Mouse (Mus musculus) embryonic facial prominence, embryonic 14.5 days (tissue): Measurements from ENCODE around the gene Ramp2. TPM values are rescaled to one million over a fixed set of nuclear protein-coding genes. Genes with fewer than 3 reads are reported as not detected.

Source experiments
- ATAC-seq: fragments of 200-750 bp; cut with Nextera tagmentation; 2 replicates; pipeline ENCODE4 v1.8.0; 2017; ENCODE audit warnings: low read depth, moderate number of reproducible peaks, moderate TSS enrichment
- DNase-seq: peaks from one replicate; pipeline ENCODE4 v3.0.0-alpha.2; 2015; ENCODE audit warnings: low spot score
- H3K27ac ChIP-seq: fragments of 300-500 bp; sonication (generic); replicated peaks from 2 replicates; pipeline ENCODE4 v1.5.1; 2014; ENCODE audit warnings: low read depth, mild to moderate bottlenecking, low read length, moderate library complexity
- H3K27me3 ChIP-seq: fragments of 300-500 bp; sonication (generic); replicated peaks from 2 replicates; pipeline ENCODE4 v1.6.1; 2014; ENCODE audit warnings: low read length; ENCODE audit not compliant: control insufficient read depth, insufficient read depth
- H3K36me3 ChIP-seq: fragments of 300-500 bp; sonication (generic); 2 replicates; pipeline ENCODE4 v1.6.1; 2014; ENCODE audit warnings: low read length, mixed read lengths; ENCODE audit not compliant: control insufficient read depth, insufficient read depth
- H3K4me1 ChIP-seq: fragments of 300-500 bp; sonication (generic); 2 replicates; pipeline ENCODE4 v1.6.1; 2014; ENCODE audit warnings: antibody characterized with exemption, low read length; ENCODE audit not compliant: control insufficient read depth, insufficient read depth
- H3K4me2 ChIP-seq: fragments of 300-500 bp; sonication (generic); 2 replicates; pipeline ENCODE4 v1.6.1; 2014; ENCODE audit warnings: low read depth, mild to moderate bottlenecking, low read length, moderate library complexity, mixed read lengths
- H3K4me3 ChIP-seq: fragments of 300-500 bp; sonication (generic); 2 replicates; pipeline ENCODE4 v1.5.1; 2014; ENCODE audit warnings: low read depth, mild to moderate bottlenecking, low read length
- H3K9ac ChIP-seq: fragments of 300-500 bp; sonication (generic); 2 replicates; pipeline ENCODE4 v1.6.1; 2014; ENCODE audit warnings: low read depth, mild to moderate bottlenecking, low read length, moderate library complexity, mixed read lengths
- H3K9me3 ChIP-seq: fragments of 300-500 bp; sonication (generic); 2 replicates; pipeline ENCODE4 v1.6.1; 2016; ENCODE audit warnings: low read length; ENCODE audit not compliant: control insufficient read depth
- WGBS: fragments of 180-500 bp; shearing (Covaris S2); extraction: QIAGEN DNeasy Blood & Tissue Kit; methylation state at CpG from one replicate; pipeline ENCODE4 v1.1.7; 2014; 5-methylcytosine and 5-hydroxymethylcytosine counted together
- polyA plus RNA-seq: library from polyadenylated mRNA; unstranded; fragments of >200 nt; fragmentation: Nextera tagmentation; extraction: Ambion mirVana; gene quantifications from 2 replicates; pipeline ENCODE4 v1.2.1, GENCODE M21; 2014

Ramp2 gene
- polyA plus RNA-seq, 1 experiment from 2014 or later: 154 TPM

GRCm38 (mm10) chr11:101280837-101281236 lies 35.0 kb downstream of the Ramp2 start:
- H3K27me3 ChIP-seq: peaks cover 5% of the 10 kb centered on the region; the same call in 1 of the 2 replicates
- ATAC-seq (no peak), DNase-seq (no peak)
- 44% methylated on average over 7 of the region's 7 CpGs for WGBS
- H3K9ac ChIP-seq: no peak overlapping the region
- no peaks in the 10 kb centered on the region for H3K9me3 ChIP-seq
- H3K4me3 ChIP-seq: no peak overlapping the region
- H3K27ac ChIP-seq: no peak overlapping the region
- H3K4me1 ChIP-seq: peaks cover 14% of the 10 kb centered on the region
- no peak overlapping the region for H3K4me2 ChIP-seq
- peaks cover 6% of the 10 kb centered on the region; the same call in 1 of the 2 replicates for H3K36me3 ChIP-seq

GRCm38 (mm10) chr11:101282896-101283295 lies 37.1 kb downstream of the Ramp2 start:
- Histone ChIP-seq H3K36me3 (peaks cover 9% of the 10 kb centered on the region; the same call in 1 of the 2 replicates), H3K4me1 (peaks cover 3% of the 10 kb centered on the region), H3K9ac (no peak overlapping the region), H3K27ac (no peak overlapping the region), H3K4me2 (no peak overlapping the region), H3K9me3 (no peaks in the 10 kb centered on the region), H3K4me3 (no peak overlapping the region), H3K27me3 (peaks cover 5% of the 10 kb centered on the region; the same call in 1 of the 2 replicates)
- 45% methylated on average over 5 of the region's 5 CpGs for WGBS
- DNase-seq (no peak), ATAC-seq (no peak)

GRCm38 (mm10) chr11:101283805-101284204 lies 38.0 kb downstream of the Ramp2 start:
- H3K9ac ChIP-seq: no peak overlapping the region
- peaks cover 18% of the 10 kb centered on the region for H3K36me3 ChIP-seq
- H3K27ac ChIP-seq: no peak overlapping the region
- ATAC-seq (no peak), DNase-seq (no peak)
- H3K9me3 ChIP-seq: no peaks in the 10 kb centered on the region
- 61% methylated on average over 4 of the region's 4 CpGs for WGBS
- H3K4me1 ChIP-seq: no peaks in the 10 kb centered on the region
- peaks cover 5% of the 10 kb centered on the region; the same call in 1 of the 2 replicates for H3K27me3 ChIP-seq
- no peak overlapping the region for H3K4me2 ChIP-seq
- H3K4me3 ChIP-seq: no peak overlapping the region

- Histone ChIP-seq H3K4me3 (no peak overlapping the region), H3K36me3 (peaks cover 50% of the 10 kb centered on the region), H3K9me3 (no peaks in the 10 kb centered on the region), H3K27me3 (no peaks in the 10 kb centered on the region), H3K4me2 (no peak overlapping the region), H3K4me1 (no peaks in the 10 kb centered on the region), H3K27ac (no peak overlapping the region), H3K9ac (no peak overlapping the region)
- DNase-seq: no peak
- WGBS: 84% methylated on average over 9 of the region's 9 CpGs
- no peak for ATAC-seq
Observed at GRCm38 (mm10) chr11:101287306-101287705, 41.5 kb downstream of the Ramp2 start.

GRCm38 (mm10) chr11:101291231-101291630 lies 45.4 kb downstream of the Ramp2 start:
- Histone ChIP-seq H3K27me3 (no peaks in the 10 kb centered on the region), H3K9me3 (no peaks in the 10 kb centered on the region), H3K4me1 (no peaks in the 10 kb centered on the region), H3K36me3 (peaks cover 87% of the 10 kb centered on the region), H3K27ac (no peak overlapping the region), H3K9ac (no peak overlapping the region), H3K4me3 (no peak overlapping the region), H3K4me2 (no peak overlapping the region)
- 95% methylated on average over 8 of the region's 8 CpGs for WGBS
- ATAC-seq: no peak
- no peak for DNase-seq

GRCm38 (mm10) chr11:101295191-101295590 lies 49.4 kb downstream of the Ramp2 start:
- H3K27ac ChIP-seq: no peak overlapping the region
- no peak overlapping the region for H3K4me2 ChIP-seq
- no peak overlapping the region for H3K4me3 ChIP-seq
- ATAC-seq: no peak
- DNase-seq: no peak
- no peak overlapping the region for H3K9ac ChIP-seq
- H3K4me1 ChIP-seq: no peaks in the 10 kb centered on the region
- H3K27me3 ChIP-seq: no peaks in the 10 kb centered on the region
- H3K9me3 ChIP-seq: no peaks in the 10 kb centered on the region
- peaks cover 82% of the 10 kb centered on the region for H3K36me3 ChIP-seq
- WGBS: 95% methylated on average over 8 of the region's 8 CpGs

- Histone ChIP-seq H3K27ac (no peak overlapping the region), H3K4me1 (peaks cover 10% of the 10 kb centered on the region), H3K27me3 (no peaks in the 10 kb centered on the region), H3K9ac (peak overlapping the region; percentile 87; the same call in 1 of the 2 replicates), H3K4me2 (peak overlapping the region; percentile 92), H3K4me3 (peak overlapping the region; percentile 82), H3K36me3 (peaks cover 29% of the 10 kb centered on the region), H3K9me3 (no peaks in the 10 kb centered on the region)
- DNase-seq (no peak), ATAC-seq (no peak)
- WGBS: 63% methylated on average over 7 of the region's 7 CpGs
Observed at GRCm38 (mm10) chr11:101300881-101301280, 55.1 kb downstream of the Ramp2 start.

- ATAC-seq: no peak; the same call in 1 of the 2 replicates
- Histone ChIP-seq H3K4me1 (peaks cover 10% of the 10 kb centered on the region), H3K27me3 (no peaks in the 10 kb centered on the region), H3K9ac (peak overlapping the region; percentile 87), H3K27ac (peak overlapping the region; percentile 52; the same call in 1 of the 2 replicates), H3K9me3 (no peaks in the 10 kb centered on the region), H3K36me3 (peaks cover 25% of the 10 kb centered on the region), H3K4me3 (peak overlapping the region; percentile 82), H3K4me2 (peak overlapping the region; percentile 92)
- no peak for DNase-seq
- 14% methylated on average over 24 of the region's 26 CpGs for WGBS
Observed at GRCm38 (mm10) chr11:101301299-101302003, 55.6 kb downstream of the Ramp2 start.
